Mouse (Mus musculus): ENCODE measurements around the gene Disp2.

DNA sequence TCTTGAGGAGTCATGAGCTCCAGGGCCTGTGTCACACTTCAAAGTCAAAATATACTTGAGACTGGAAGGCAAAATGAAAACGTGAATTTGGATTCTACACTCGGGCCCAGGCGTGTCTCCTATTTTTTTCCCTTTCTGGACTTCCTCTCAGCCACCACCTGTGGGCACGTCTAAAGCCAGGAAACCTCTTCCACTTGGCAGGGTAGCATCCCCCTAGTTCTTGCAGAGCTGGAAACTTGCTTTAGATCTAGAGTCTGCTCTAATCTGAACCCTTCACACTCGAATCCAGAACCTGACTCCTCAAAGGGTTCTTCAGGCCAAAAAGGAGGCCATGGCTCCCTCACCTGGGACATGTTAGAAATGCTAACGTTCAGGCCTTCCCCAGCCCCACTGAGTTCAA, 24.1 kb upstream of the Disp2 start:
- no peak for TF ChIP-seq CTCF (IDR thresholded peaks at IDR 0.05)
- no peak for TF ChIP-seq EP300 (IDR thresholded peaks at IDR 0.05)

Measured in lung, postnatal 0 days (tissue).